Mouse (Mus musculus) ES-Bruce4 (cell line): Measurements from ENCODE around the gene Nutf2. TPM values are rescaled to one million over a fixed set of nuclear protein-coding genes. Genes with fewer than 3 reads are reported as not detected.

Source experiments
- H3K27ac ChIP-seq: 2 replicates; pipeline ENCODE4 v1.5.1; 2012; ENCODE audit warnings: low read length, inconsistent platforms; ENCODE audit not compliant: insufficient read depth
- H3K27me3 ChIP-seq: 2 replicates; pipeline ENCODE4 v1.6.1; 2012; ENCODE audit warnings: mild to moderate bottlenecking, low read length, inconsistent platforms; ENCODE audit not compliant: control insufficient read depth, poor library complexity, insufficient read depth, severe bottlenecking
- H3K36me3 ChIP-seq: 2 replicates; pipeline ENCODE4 v1.6.1; 2012; ENCODE audit warnings: inconsistent platforms, mild to moderate bottlenecking, low read length, moderate library complexity; ENCODE audit not compliant: control insufficient read depth, poor library complexity, insufficient read depth, severe bottlenecking
- H3K4me1 ChIP-seq: one replicate; pipeline ENCODE4 v1.8.1; 2011; ENCODE audit warnings: low read length; ENCODE audit not compliant: control insufficient read depth, insufficient read depth
- H3K4me3 ChIP-seq: 2 replicates; pipeline ENCODE4 v1.5.1; 2011; ENCODE audit warnings: low read depth, mild to moderate bottlenecking, low read length
- H3K9ac ChIP-seq: 2 replicates; pipeline ENCODE4 v1.6.1; 2012; ENCODE audit warnings: low read depth, mild to moderate bottlenecking, inconsistent platforms; ENCODE audit not compliant: poor library complexity, severe bottlenecking
- H3K9me3 ChIP-seq: replicated peaks from 2 replicates; pipeline ENCODE4 v1.6.1; 2012; ENCODE audit warnings: mild to moderate bottlenecking, low read length, inconsistent platforms; ENCODE audit not compliant: control insufficient read depth, poor library complexity, insufficient read depth, severe bottlenecking
- CTCF ChIP-seq: IDR thresholded peaks from one replicate; pipeline ENCODE4 v1.8.1; 2011; ENCODE audit warnings: low read depth, low read length
- EP300 ChIP-seq: IDR thresholded peaks from 2 replicates; pipeline ENCODE4 v1.6.1; 2011; ENCODE audit warnings: low read depth, low read length; ENCODE audit not compliant: insufficient read depth
- POLR2A ChIP-seq: IDR thresholded peaks from one replicate; pipeline ENCODE4 v1.8.1; 2011; ENCODE audit warnings: low read length; ENCODE audit not compliant: insufficient read depth
- polyA plus RNA-seq: library from polyadenylated mRNA; stranded (reverse); fragments of >200 nt; gene quantifications from 2 replicates; pipeline ENCODE4 v1.2.4, GENCODE M21; 2011; ENCODE audit warnings: low read depth; ENCODE audit not compliant: missing spikeins, insufficient read depth, insufficient read length

Nutf2 gene
- polyA plus RNA-seq, 1 experiment, result 29.9 TPM

DNA sequence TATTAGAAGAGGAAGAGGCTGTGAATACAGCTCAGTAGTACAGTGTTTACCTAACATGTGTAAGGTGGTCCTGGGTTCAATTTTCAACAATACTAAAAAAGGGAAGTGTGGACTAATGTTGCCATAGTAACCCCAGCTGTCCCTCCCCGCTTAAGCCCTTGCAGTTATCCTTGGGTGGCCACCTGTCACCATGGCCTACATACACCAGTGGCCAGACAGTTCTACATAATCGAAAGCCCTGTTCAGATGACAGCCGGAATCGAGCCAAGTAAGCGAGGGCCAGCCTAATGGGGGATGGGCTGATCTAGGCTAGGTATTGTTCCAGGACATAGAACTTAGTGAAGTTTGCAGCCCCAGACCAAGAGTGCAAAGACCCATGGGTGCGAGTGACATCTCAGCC is 23.4 kb upstream of the Nutf2 start:
- Histone ChIP-seq H3K9ac (no peak overlapping the region), H3K4me1 (no peaks in the 10 kb centered on the region), H3K36me3 (no peaks in the 10 kb centered on the region), H3K4me3 (no peak overlapping the region), H3K27ac (no peak overlapping the region), H3K27me3 (no peaks in the 10 kb centered on the region), H3K9me3 (no peaks in the 10 kb centered on the region)
- no peak for TF ChIP-seq POLR2A
- no peak for TF ChIP-seq EP300
- no peak for TF ChIP-seq CTCF

DNA sequence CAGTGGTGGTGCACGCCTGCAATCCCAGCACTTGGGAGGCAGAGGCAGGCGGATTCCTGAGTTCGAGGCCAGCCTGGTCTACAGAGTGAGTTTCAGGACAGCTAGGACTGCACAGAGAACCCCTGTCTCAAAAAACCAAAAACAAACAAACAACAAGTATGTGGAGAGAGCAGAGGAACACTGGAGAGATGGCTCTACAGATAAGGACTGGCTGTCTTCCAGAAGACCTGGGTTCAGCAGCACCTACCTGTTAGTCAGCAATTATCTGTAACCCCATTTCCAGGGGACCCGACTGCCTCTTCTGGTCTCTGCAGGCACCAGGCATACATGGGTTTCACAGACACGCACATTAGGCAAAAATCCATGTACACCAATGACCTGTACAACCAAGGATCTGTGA is 21.2 kb upstream of the Nutf2 start:
- TF ChIP-seq EP300 (no peak), POLR2A (no peak), CTCF (no peak)
- Histone ChIP-seq H3K27ac (no peak overlapping the region), H3K4me3 (no peak overlapping the region), H3K27me3 (no peaks in the 10 kb centered on the region), H3K4me1 (no peaks in the 10 kb centered on the region), H3K36me3 (peaks cover 7% of the 10 kb centered on the region), H3K9ac (no peak overlapping the region), H3K9me3 (no peaks in the 10 kb centered on the region)

DNA sequence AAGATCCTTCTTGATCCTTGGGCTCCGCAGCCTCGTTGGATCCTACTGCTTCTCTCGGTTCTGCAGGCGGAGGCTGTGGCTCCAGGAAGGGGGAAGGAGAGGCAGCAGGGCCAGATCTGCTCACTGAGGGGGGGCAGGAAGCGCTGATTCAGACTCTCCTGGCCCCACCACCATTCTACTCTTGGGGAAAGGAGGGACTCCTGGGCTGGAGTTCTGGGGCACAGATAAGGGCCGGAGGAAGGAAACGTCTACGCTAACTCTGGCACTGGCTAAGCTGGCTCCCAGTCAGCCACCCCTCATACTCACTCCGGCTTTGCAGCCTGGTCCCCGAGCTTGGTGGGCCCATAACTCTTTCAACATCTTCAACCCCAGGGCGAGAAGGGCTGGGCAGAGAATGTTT is 13.7 kb upstream of the Nutf2 start:
- Histone ChIP-seq H3K9ac (no peak overlapping the region), H3K4me3 (no peak overlapping the region), H3K27me3 (no peaks in the 10 kb centered on the region), H3K36me3 (peaks cover 64% of the 10 kb centered on the region), H3K27ac (no peak overlapping the region), H3K9me3 (no peaks in the 10 kb centered on the region), H3K4me1 (no peaks in the 10 kb centered on the region)
- TF ChIP-seq POLR2A, result no peak
- no peak for TF ChIP-seq EP300
- TF ChIP-seq CTCF, result no peak

DNA sequence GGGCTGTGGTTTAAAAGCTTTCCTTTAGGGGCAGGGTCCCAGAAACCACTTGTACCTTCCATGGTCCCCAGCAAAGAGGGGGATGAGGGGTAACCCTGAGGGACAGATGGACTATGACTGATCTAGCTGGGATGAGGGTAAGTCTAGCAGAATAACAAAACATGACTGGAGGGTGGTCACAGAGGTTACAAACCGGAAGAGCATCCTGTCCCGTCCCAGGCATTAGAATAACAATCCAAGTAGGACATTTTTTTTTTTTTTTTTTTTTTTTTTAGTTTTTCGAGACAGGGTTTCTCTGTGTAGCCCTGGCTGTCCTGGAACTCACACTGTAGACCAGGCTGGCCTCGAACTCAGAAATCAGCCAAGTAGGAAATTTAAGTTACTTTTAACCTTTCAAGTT is 10.4 kb upstream of the Nutf2 start:
- peak overlapping the region; percentile 82 for H3K9ac ChIP-seq

DNA sequence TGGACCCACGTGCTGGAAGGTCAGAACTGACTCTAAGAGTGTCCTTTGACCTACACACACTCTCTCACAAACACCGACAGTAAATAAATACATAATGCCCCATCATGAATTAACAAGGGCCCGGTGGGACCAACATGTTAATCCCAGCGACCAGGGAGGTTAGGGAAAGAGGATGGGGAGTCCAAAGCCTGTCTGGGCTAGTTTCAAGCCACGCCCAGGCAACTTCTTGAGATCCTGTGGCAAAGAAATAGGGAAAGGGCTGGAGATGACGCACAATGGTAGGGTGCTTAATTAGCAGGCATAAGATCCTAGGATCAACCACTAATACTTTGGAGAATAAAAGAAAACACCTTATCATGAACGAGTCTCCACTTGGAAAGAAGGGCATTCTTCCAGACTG is 9.8 kb upstream of the Nutf2 start:
- H3K9me3 ChIP-seq, result no peaks in the 10 kb centered on the region
- H3K4me3 ChIP-seq, result peak overlapping the region; percentile 65
- no peaks in the 10 kb centered on the region for H3K4me1 ChIP-seq
- TF ChIP-seq CTCF (no peak), EP300 (no peak), POLR2A (no peak)
- H3K9ac ChIP-seq, result peak overlapping the region; percentile 82
- H3K27me3 ChIP-seq, result no peaks in the 10 kb centered on the region
- peaks cover 43% of the 10 kb centered on the region for H3K36me3 ChIP-seq
- peak overlapping the region; percentile 71 for H3K27ac ChIP-seq

More for the DNA sequence above, 10.4 kb upstream of the Nutf2 start:
- Histone ChIP-seq H3K27ac (peak overlapping the region; percentile 71), H3K36me3 (peaks cover 49% of the 10 kb centered on the region), H3K9me3 (no peaks in the 10 kb centered on the region), H3K4me1 (no peaks in the 10 kb centered on the region), H3K27me3 (no peaks in the 10 kb centered on the region), H3K4me3 (peak overlapping the region; percentile 65)
- TF ChIP-seq POLR2A (no peak), CTCF (no peak), EP300 (no peak)

DNA sequence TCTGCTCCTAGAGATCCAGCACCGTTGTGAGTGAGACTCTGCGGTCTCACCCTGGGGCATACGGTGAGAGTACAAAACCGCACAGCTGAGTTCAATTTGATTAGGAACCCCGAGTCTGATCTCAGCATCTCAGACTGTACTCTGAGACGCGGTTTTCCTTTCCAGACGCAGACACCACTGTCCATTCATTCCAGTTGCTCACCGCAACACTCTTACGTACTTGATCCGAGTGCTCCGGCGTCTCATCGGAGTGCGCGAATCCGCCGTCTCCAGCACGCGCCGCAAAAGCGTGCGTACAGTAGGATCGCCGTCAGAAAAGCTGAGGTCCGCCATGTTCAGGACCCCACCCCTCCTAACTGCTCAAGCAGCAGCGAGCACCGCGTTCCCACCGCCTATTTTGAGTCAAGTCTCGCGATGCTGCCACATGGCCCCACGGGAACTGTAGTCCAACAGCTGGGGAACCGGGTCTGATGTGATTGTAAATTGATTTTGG is 8.7 kb upstream of the Nutf2 start:
- Histone ChIP-seq H3K4me3 (peak overlapping the region; percentile 98), H3K36me3 (peaks cover 32% of the 10 kb centered on the region), H3K9ac (peak overlapping the region; percentile 71), H3K4me1 (no peaks in the 10 kb centered on the region), H3K27me3 (no peaks in the 10 kb centered on the region), H3K9me3 (no peaks in the 10 kb centered on the region), H3K27ac (peak overlapping the region; percentile 51)
- TF ChIP-seq POLR2A (peak; percentile 99), CTCF (no peak), EP300 (peak; percentile 63; the same call in 1 of the 2 replicates)

DNA sequence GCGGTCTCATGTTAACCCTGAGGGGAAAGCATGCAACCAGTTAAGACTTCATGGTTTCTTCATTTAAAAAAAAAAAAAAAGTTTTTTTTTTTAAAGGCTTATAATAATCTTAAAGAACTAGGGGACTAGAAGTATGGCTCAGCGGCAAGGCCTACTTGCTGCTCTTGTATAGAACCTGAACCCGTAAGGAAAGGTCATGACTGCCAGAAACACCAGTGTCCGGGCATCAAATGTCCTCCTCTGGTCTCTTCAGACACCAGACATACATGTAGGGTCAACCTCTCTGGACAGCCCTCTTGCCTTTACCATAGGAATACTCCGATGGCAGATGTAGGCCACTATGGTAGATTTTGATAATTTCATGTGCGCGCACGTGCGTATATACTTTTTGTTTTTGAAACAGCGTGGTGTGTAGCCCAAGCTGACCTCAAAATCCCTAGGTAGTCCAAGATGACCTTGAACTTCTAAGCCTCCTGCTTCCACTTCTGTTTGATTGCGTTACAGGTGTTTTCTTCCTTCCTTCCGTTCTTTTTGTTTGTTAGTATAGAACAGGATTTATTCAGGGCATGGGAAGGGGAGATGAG is 8.1 kb upstream of the Nutf2 start:
- Histone ChIP-seq H3K4me3 (peak overlapping the region; percentile 40), H3K4me1 (no peaks in the 10 kb centered on the region), H3K27ac (peak overlapping the region; percentile 70), H3K9ac (peak overlapping the region; percentile 42), H3K9me3 (no peaks in the 10 kb centered on the region), H3K27me3 (no peaks in the 10 kb centered on the region), H3K36me3 (peaks cover 27% of the 10 kb centered on the region)
- TF ChIP-seq POLR2A, result no peak
- TF ChIP-seq CTCF, result no peak
- no peak for TF ChIP-seq EP300
